Mouse (Mus musculus): ENCODE data around the gene Prr14.
A peak's percentile ranks its signal among the peaks of the same experiment; 100 is the strongest.

The Prr14 gene

GRCm38 (mm10) chr7:127511808-127512230 lies 52.4 kb downstream of the Prr14 start, which contains the start of gene Srcap:
Srcap (plus strand) TSS chr7:127511983.
- peak; percentile 99 for DNase-seq (ENCODE audit: low read depth, low spot score)

- DNase-seq (ENCODE audit: low read depth, low spot score): peak; percentile 97
Measured at GRCm38 (mm10) chr7:127512231-127513015, 53.0 kb downstream of the Prr14 start.

GRCm38 (mm10) chr7:127513016-127513390 lies 53.6 kb downstream of the Prr14 start:
- DNase-seq (ENCODE audit: low read depth, low spot score): peak; percentile 72

GRCm38 (mm10) chr7:127513781-127514180 lies 54.4 kb downstream of the Prr14 start:
- no peak for DNase-seq (ENCODE audit: low read depth, low spot score)

- no peak for DNase-seq (ENCODE audit: low read depth, low spot score)
Measured at GRCm38 (mm10) chr7:127515846-127516245, 56.4 kb downstream of the Prr14 start.

GRCm38 (mm10) chr7:127516344-127516743 lies 56.9 kb downstream of the Prr14 start:
- DNase-seq (ENCODE audit: low read depth, low spot score): no peak

GRCm38 (mm10) chr7:127519284-127519683 lies 59.9 kb downstream of the Prr14 start, which contains the start of gene Gm42715:
Gm42715 (plus strand) TSS chr7:127519584.
- no peak for DNase-seq (ENCODE audit: low read depth, low spot score)
